Mouse (Mus musculus): ENCODE data around the gene Map3k1. TPM values are rescaled to one million over a fixed set of nuclear protein-coding genes. Genes with fewer than 3 reads are reported as not detected.
A peak's percentile ranks its signal among the peaks of the same experiment; 100 is the strongest.

Map3k1 gene
- total and polyA plus RNA-seq, 3 experiments, result 24.6 to 99.2 (median 51.8) TPM

DNA sequence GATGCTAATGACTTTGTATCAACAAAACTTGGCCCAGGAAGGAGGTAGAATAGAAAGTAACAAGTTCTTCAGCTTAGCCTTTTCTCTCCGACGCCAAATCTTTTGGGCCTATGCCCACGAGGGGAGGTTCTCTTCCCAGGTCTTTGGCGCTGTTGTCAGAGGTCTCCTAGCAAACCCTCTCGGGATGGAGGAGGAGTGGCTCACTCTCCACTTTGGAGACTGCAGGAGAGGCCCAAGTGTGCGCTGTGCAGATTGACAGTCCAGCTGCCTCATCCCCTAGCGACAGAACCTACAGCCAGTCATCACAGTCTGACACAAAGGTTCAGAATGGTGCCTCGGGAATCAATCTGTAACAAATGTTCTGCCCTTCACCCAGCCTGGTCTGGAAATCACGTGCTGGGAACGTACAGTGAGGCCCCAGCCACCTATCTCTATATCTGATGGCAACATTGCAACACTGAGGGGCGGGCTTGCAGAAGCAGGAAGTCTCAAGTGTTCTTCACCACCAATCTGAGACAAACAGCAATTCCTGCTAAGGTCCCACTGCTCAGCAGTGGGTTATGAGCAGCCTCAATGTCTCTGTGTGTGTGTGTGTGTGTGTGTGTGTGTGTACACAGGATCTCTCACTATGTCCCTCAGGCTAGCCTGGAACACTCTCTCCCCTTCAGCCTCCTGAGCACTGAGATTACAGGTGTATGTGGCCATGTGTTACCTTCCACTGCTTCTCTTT lies 12.4 kb downstream of the Map3k1 start:
- no peaks in the 10 kb centered on the region for H3K9me3 ChIP-seq (replicated peaks)
- TF ChIP-seq GATA2 (IDR thresholded peaks at IDR 0.05; ENCODE audit: borderline replicate concordance, low read depth, low read length), result no peak
- no peak for TF ChIP-seq POLR2AphosphoS5 (IDR thresholded peaks at IDR 0.05; ENCODE audit: insufficient replicate concordance, low read depth, low read length)
- TF ChIP-seq TAL1 (conservative IDR thresholded peaks at IDR 0.05; ENCODE audit: low read depth, low read length), result 0 out of 2 replicates have a peak, but pooled peaks have one; percentile 15
- TF ChIP-seq GATA1 (IDR thresholded peaks at IDR 0.05; ENCODE audit: borderline replicate concordance, low read length), result no peak
- no peak for TF ChIP-seq CTCF (IDR thresholded peaks at IDR 0.05; ENCODE audit: low read depth, low read length)
- H3K36me3 ChIP-seq (replicated peaks), result peaks cover 63% of the 10 kb centered on the region
- peak; percentile 82 for ATAC-seq (ENCODE audit: extremely low read depth, insufficient number of reproducible peaks, low FRiP score, poor library complexity, severe bottlenecking)
- H3K4me1 ChIP-seq (ENCODE audit: insufficient read depth, low read depth, low read length), result peaks cover 82% of the 10 kb centered on the region
- peak overlapping the region; percentile 63; the same call in 1 of the 2 replicates for H3K4me3 ChIP-seq (ENCODE audit: low read depth, low read length)
- peak; percentile 58 for DNase-seq (ENCODE audit: low spot score)
- H3K27me3 ChIP-seq (ENCODE audit: insufficient read depth, low read length), result no peaks in the 10 kb centered on the region

DNA sequence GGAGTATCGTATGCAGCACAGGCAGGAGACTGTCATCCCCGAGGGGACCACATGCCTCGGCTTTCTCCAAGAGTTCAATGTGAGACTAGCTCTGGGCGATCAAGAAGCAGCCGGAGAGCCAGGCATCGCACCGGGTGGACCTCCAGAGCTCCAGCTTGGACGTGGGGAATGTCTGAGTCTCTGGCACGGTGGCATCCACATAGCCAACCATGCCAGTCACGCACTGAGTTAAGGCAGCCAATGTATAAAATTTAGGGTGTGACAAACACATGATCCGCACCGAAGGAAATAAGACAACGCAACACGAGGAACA lies 15.9 kb downstream of the Map3k1 start:
- H3K9me3 ChIP-seq (replicated peaks), result no peaks in the 10 kb centered on the region
- no peak for ATAC-seq (ENCODE audit: extremely low read depth, insufficient number of reproducible peaks, low FRiP score, poor library complexity, severe bottlenecking)
- DNase-seq (ENCODE audit: low spot score), result no peak
- H3K27me3 ChIP-seq (ENCODE audit: insufficient read depth, low read length), result no peaks in the 10 kb centered on the region
- H3K36me3 ChIP-seq (replicated peaks), result peaks cover 77% of the 10 kb centered on the region
- peaks cover 78% of the 10 kb centered on the region for H3K4me1 ChIP-seq (ENCODE audit: insufficient read depth, low read depth, low read length)
- TF ChIP-seq TAL1 (conservative IDR thresholded peaks at IDR 0.05; ENCODE audit: low read depth, low read length) (no peak), CTCF (IDR thresholded peaks at IDR 0.05; ENCODE audit: low read depth, low read length) (no peak), POLR2AphosphoS5 (IDR thresholded peaks at IDR 0.05; ENCODE audit: insufficient replicate concordance, low read depth, low read length) (no peak), GATA2 (IDR thresholded peaks at IDR 0.05; ENCODE audit: borderline replicate concordance, low read depth, low read length) (no peak), GATA1 (IDR thresholded peaks at IDR 0.05; ENCODE audit: borderline replicate concordance, low read length) (no peak)
- no peak overlapping the region for H3K4me3 ChIP-seq (ENCODE audit: low read depth, low read length)

DNA sequence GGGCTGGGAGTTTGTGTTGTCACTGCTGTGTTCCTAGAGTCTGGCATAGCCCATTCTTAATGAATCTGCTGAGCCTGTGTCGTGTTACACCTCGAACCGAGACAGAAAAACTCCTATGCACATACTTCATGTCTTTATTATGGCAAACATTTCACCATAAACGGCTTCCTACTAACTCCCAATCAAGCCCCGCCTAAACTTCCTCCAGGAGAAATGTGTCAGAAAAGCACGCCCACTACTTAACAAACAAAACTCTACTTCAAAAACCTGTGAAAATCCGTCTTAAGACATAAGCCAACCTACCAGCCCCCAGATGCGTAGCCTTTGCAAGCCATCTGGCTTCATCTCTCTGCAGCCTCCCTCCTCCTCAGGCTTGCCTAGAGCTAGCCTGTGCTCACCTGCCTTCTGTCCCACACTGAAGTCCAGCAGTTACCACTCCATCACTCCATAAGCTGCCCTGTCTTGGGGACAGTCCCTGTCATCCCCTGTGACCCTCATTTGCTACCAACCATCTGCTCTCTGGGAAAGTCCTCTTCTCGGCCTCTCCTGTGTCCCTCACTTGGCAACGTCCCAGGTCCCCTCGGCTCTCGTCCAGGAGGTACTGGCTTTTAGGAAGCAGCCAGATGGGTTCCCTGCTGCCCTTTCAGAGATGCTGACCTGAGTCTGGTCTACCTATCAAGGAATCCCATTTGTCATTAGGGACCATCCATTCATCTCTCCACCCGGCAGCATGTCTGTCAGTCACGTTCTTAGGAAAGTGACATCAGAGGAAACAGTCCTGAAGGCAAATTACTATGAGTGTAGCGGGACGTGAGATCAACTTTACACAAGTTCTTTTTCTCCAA lies 16.4 kb downstream of the Map3k1 start:
- no peaks in the 10 kb centered on the region for H3K9me3 ChIP-seq (replicated peaks)
- no peaks in the 10 kb centered on the region for H3K27me3 ChIP-seq (ENCODE audit: insufficient read depth, low read length)
- ATAC-seq (ENCODE audit: extremely low read depth, insufficient number of reproducible peaks, low FRiP score, poor library complexity, severe bottlenecking) (no peak), DNase-seq (ENCODE audit: low spot score) (no peak)
- H3K4me1 ChIP-seq (ENCODE audit: insufficient read depth, low read depth, low read length), result peaks cover 74% of the 10 kb centered on the region
- peaks cover 80% of the 10 kb centered on the region for H3K36me3 ChIP-seq (replicated peaks)
- no peak for TF ChIP-seq CTCF (IDR thresholded peaks at IDR 0.05; ENCODE audit: low read depth, low read length)
- no peak for TF ChIP-seq GATA2 (IDR thresholded peaks at IDR 0.05; ENCODE audit: borderline replicate concordance, low read depth, low read length)
- no peak for TF ChIP-seq POLR2AphosphoS5 (IDR thresholded peaks at IDR 0.05; ENCODE audit: insufficient replicate concordance, low read depth, low read length)
- TF ChIP-seq GATA1 (IDR thresholded peaks at IDR 0.05; ENCODE audit: borderline replicate concordance, low read length), result no peak
- no peak for TF ChIP-seq TAL1 (conservative IDR thresholded peaks at IDR 0.05; ENCODE audit: low read depth, low read length)
- no peak overlapping the region for H3K4me3 ChIP-seq (ENCODE audit: low read depth, low read length)

DNA sequence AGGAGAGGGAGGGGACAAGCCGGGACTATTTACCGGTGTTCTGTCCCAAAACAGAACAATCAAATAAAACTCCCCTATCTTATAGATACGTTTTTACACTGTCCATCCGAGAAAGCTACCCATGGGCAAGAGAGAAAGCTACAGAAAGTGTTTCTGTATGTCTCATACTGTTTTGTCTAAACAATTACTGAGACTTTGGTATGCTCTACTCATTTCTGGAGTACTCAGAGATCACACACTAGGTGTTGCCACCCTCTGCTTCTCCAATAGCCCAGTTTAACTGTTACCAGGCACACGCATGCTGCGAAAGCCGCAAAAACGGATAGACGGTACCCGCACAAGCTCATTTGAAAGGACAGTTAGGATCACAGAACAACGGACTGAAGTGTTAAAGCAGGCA lies 17.2 kb downstream of the Map3k1 start:
- TF ChIP-seq CTCF (IDR thresholded peaks at IDR 0.05; ENCODE audit: low read depth, low read length) (no peak), GATA2 (IDR thresholded peaks at IDR 0.05; ENCODE audit: borderline replicate concordance, low read depth, low read length) (no peak), TAL1 (conservative IDR thresholded peaks at IDR 0.05; ENCODE audit: low read depth, low read length) (no peak), POLR2AphosphoS5 (IDR thresholded peaks at IDR 0.05; ENCODE audit: insufficient replicate concordance, low read depth, low read length) (no peak), GATA1 (IDR thresholded peaks at IDR 0.05; ENCODE audit: borderline replicate concordance, low read length) (no peak)
- H3K27me3 ChIP-seq (ENCODE audit: insufficient read depth, low read length), result no peaks in the 10 kb centered on the region
- H3K4me1 ChIP-seq (ENCODE audit: insufficient read depth, low read depth, low read length), result peaks cover 68% of the 10 kb centered on the region
- DNase-seq (ENCODE audit: low spot score) (no peak), ATAC-seq (ENCODE audit: extremely low read depth, insufficient number of reproducible peaks, low FRiP score, poor library complexity, severe bottlenecking) (no peak)
- H3K9me3 ChIP-seq (replicated peaks), result no peaks in the 10 kb centered on the region
- peaks cover 86% of the 10 kb centered on the region for H3K36me3 ChIP-seq (replicated peaks)
- H3K4me3 ChIP-seq (ENCODE audit: low read depth, low read length), result no peak overlapping the region

DNA sequence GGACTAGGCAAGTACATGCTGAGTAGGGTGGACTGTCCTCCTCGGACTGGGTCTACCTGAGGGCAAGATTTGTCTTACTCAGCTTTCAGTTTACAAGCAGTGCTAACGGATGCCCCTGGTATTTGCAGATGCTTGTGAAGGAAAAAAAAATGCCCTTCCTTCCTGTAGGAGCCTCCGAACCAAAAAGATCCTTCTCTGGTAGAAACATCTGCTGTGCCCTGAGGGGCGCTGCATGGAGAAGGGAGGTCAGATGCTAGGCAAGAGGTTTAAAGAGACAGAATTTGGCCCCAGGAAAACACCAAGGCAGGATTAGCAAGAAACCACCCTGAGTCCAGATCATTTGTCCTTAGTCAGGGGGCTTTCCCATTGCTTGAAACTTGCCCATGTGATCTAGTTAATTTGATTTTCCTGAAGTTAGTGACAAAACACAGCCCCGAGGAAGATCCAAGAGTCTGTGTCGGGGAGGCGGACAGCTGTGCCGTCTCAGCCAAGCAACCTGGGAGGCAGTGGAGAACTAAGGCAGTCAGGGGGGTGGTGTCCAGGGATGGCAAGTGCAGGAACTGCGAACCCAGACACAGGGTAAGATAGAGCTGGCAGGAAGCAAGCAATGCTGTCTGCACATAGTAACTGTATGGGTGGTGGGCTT lies 19.2 kb downstream of the Map3k1 start:
- Histone ChIP-seq H3K4me3 (ENCODE audit: low read depth, low read length) (no peak overlapping the region), H3K9me3 (replicated peaks) (no peaks in the 10 kb centered on the region), H3K4me1 (ENCODE audit: insufficient read depth, low read depth, low read length) (peaks cover 54% of the 10 kb centered on the region), H3K36me3 (replicated peaks) (peaks cover 91% of the 10 kb centered on the region), H3K27me3 (ENCODE audit: insufficient read depth, low read length) (no peaks in the 10 kb centered on the region)
- DNase-seq (ENCODE audit: low spot score) (no peak), ATAC-seq (ENCODE audit: extremely low read depth, insufficient number of reproducible peaks, low FRiP score, poor library complexity, severe bottlenecking) (no peak)
- TF ChIP-seq POLR2AphosphoS5 (IDR thresholded peaks at IDR 0.05; ENCODE audit: insufficient replicate concordance, low read depth, low read length), result no peak
- no peak for TF ChIP-seq GATA1 (IDR thresholded peaks at IDR 0.05; ENCODE audit: borderline replicate concordance, low read length)
- no peak for TF ChIP-seq CTCF (IDR thresholded peaks at IDR 0.05; ENCODE audit: low read depth, low read length)
- no peak for TF ChIP-seq TAL1 (conservative IDR thresholded peaks at IDR 0.05; ENCODE audit: low read depth, low read length)
- TF ChIP-seq GATA2 (IDR thresholded peaks at IDR 0.05; ENCODE audit: borderline replicate concordance, low read depth, low read length), result no peak

DNA sequence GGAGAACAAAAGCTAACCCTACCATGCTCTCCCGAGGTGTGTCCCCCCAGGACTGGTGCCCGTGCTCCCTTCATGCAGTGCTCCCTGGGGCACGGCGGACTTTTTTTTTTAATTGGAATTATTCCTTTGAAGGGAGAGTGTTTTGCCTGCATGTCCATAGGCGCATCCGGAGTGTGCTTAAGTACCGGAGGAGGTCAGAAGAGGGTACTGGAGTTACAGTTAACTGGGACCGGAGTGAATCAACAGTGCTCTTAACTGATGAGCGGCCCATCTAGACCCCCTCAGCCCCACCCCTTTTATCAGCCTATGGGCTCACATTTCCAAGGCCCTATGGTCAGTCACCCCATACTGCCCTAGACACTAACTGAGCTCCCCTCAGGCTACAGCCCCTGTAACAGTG lies 19.9 kb downstream of the Map3k1 start:
- Histone ChIP-seq H3K4me3 (ENCODE audit: low read depth, low read length) (no peak overlapping the region), H3K9me3 (replicated peaks) (no peaks in the 10 kb centered on the region), H3K4me1 (ENCODE audit: insufficient read depth, low read depth, low read length) (peaks cover 47% of the 10 kb centered on the region), H3K36me3 (replicated peaks) (peaks cover 91% of the 10 kb centered on the region), H3K27me3 (ENCODE audit: insufficient read depth, low read length) (no peaks in the 10 kb centered on the region)
- no peak for TF ChIP-seq GATA1 (IDR thresholded peaks at IDR 0.05; ENCODE audit: borderline replicate concordance, low read length)
- no peak for TF ChIP-seq GATA2 (IDR thresholded peaks at IDR 0.05; ENCODE audit: borderline replicate concordance, low read depth, low read length)
- no peak for TF ChIP-seq POLR2AphosphoS5 (IDR thresholded peaks at IDR 0.05; ENCODE audit: insufficient replicate concordance, low read depth, low read length)
- TF ChIP-seq CTCF (IDR thresholded peaks at IDR 0.05; ENCODE audit: low read depth, low read length), result no peak
- TF ChIP-seq TAL1 (conservative IDR thresholded peaks at IDR 0.05; ENCODE audit: low read depth, low read length), result no peak
- ATAC-seq (ENCODE audit: extremely low read depth, insufficient number of reproducible peaks, low FRiP score, poor library complexity, severe bottlenecking), result no peak
- DNase-seq (ENCODE audit: low spot score), result no peak

Data from G1E (cell line).